Mouse (Mus musculus): ENCODE data around the gene Ostm1. TPM values are rescaled to one million over a fixed set of nuclear protein-coding genes. Genes with fewer than 3 reads are reported as not detected.

The Ostm1 gene
- polyA plus RNA-seq, 1 experiment from 2014 or later, result 11.9 TPM

GRCm38 (mm10) chr10:42580951-42581277, 2.7 kb upstream of the Ostm1 start:
- no peaks in the 10 kb centered on the region for H3K9me3 ChIP-seq (ENCODE audit: control insufficient read depth, low read depth, low read length)
- H3K27ac ChIP-seq (ENCODE audit: low read length), result no peak overlapping the region
- peaks cover 84% of the 10 kb centered on the region for H3K27me3 ChIP-seq (ENCODE audit: control insufficient read depth, insufficient read depth, low read length)
- no peak overlapping the region for H3K4me2 ChIP-seq (replicated peaks; ENCODE audit: low read depth, low read length)
- H3K4me1 ChIP-seq (ENCODE audit: control insufficient read depth, insufficient read depth, low read length), result 0 out of 2 replicates have a peak, but pooled peaks cover 2% of the 10 kb centered on the region
- H3K4me3 ChIP-seq (ENCODE audit: low read depth, low read length), result no peak overlapping the region
- WGBS, result 6% methylated on average over 7 of the region's 7 CpGs
- no peak for ATAC-seq (ENCODE audit: insufficient number of reproducible peaks, insufficient read depth, low FRiP score, low read depth)
- H3K36me3 ChIP-seq (ENCODE audit: control insufficient read depth, insufficient read depth, low read length), result no peaks in the 10 kb centered on the region
- H3K9ac ChIP-seq (replicated peaks; ENCODE audit: low read depth, low read length), result no peak overlapping the region

- no peak overlapping the region for H3K4me2 ChIP-seq (replicated peaks; ENCODE audit: low read depth, low read length)
- no peak for ATAC-seq (ENCODE audit: insufficient number of reproducible peaks, insufficient read depth, low FRiP score, low read depth)
- no peak overlapping the region for H3K9ac ChIP-seq (replicated peaks; ENCODE audit: low read depth, low read length)
These were observed 1.7 kb upstream of the Ostm1 start for GRCm38 (mm10) chr10:42581694-42582565.

GRCm38 (mm10) chr10:42582566-42583110, 984 bp upstream of the Ostm1 start:
- H3K36me3 ChIP-seq (ENCODE audit: control insufficient read depth, insufficient read depth, low read length), result no peaks in the 10 kb centered on the region
- H3K4me1 ChIP-seq (ENCODE audit: control insufficient read depth, insufficient read depth, low read length), result 0 out of 2 replicates have a peak, but pooled peaks cover 2% of the 10 kb centered on the region
- H3K4me3 ChIP-seq (ENCODE audit: low read depth, low read length), result 0 out of 2 replicates have a peak overlapping the region, but pooled peaks have one; percentile 9
- H3K9me3 ChIP-seq (ENCODE audit: control insufficient read depth, low read depth, low read length), result no peaks in the 10 kb centered on the region
- H3K27ac ChIP-seq (ENCODE audit: low read length), result no peak overlapping the region
- ATAC-seq (ENCODE audit: insufficient number of reproducible peaks, insufficient read depth, low FRiP score, low read depth), result no peak
- WGBS, result under 1% methylated on average over 44 of the region's 44 CpGs
- H3K27me3 ChIP-seq (ENCODE audit: control insufficient read depth, insufficient read depth, low read length), result peaks cover 83% of the 10 kb centered on the region
- no peak overlapping the region for H3K4me2 ChIP-seq (replicated peaks; ENCODE audit: low read depth, low read length)
- H3K9ac ChIP-seq (replicated peaks; ENCODE audit: low read depth, low read length), result no peak overlapping the region

More at GRCm38 (mm10) chr10:42581694-42582565, 1.7 kb upstream of the Ostm1 start:
- WGBS, result 2% methylated on average over 44 of the region's 45 CpGs
- H3K9me3 ChIP-seq (ENCODE audit: control insufficient read depth, low read depth, low read length), result no peaks in the 10 kb centered on the region
- H3K27me3 ChIP-seq (ENCODE audit: control insufficient read depth, insufficient read depth, low read length), result peaks cover 83% of the 10 kb centered on the region
- no peak overlapping the region for H3K27ac ChIP-seq (ENCODE audit: low read length)
- H3K4me1 ChIP-seq (ENCODE audit: control insufficient read depth, insufficient read depth, low read length), result 0 out of 2 replicates have a peak, but pooled peaks cover 2% of the 10 kb centered on the region
- H3K4me3 ChIP-seq (ENCODE audit: low read depth, low read length), result no peak overlapping the region
- H3K36me3 ChIP-seq (ENCODE audit: control insufficient read depth, insufficient read depth, low read length), result no peaks in the 10 kb centered on the region

- H3K9me3 ChIP-seq (ENCODE audit: control insufficient read depth, low read depth, low read length), result no peaks in the 10 kb centered on the region
These were observed 347 bp downstream of the Ostm1 start for GRCm38 (mm10) chr10:42583902-42584435.

GRCm38 (mm10) chr10:42584436-42584983, 888 bp downstream of the Ostm1 start:
- under 1% methylated on average over 37 of the region's 37 CpGs for WGBS
- no peak overlapping the region for H3K4me2 ChIP-seq (replicated peaks; ENCODE audit: low read depth, low read length)
- no peak for ATAC-seq (ENCODE audit: insufficient number of reproducible peaks, insufficient read depth, low FRiP score, low read depth)
- peak overlapping the region; percentile 2; the same call in 1 of the 2 replicates for H3K4me3 ChIP-seq (ENCODE audit: low read depth, low read length)
- no peaks in the 10 kb centered on the region for H3K36me3 ChIP-seq (ENCODE audit: control insufficient read depth, insufficient read depth, low read length)
- no peak overlapping the region for H3K27ac ChIP-seq (ENCODE audit: low read length)
- no peaks in the 10 kb centered on the region for H3K9me3 ChIP-seq (ENCODE audit: control insufficient read depth, low read depth, low read length)
- no peak overlapping the region for H3K9ac ChIP-seq (replicated peaks; ENCODE audit: low read depth, low read length)
- H3K4me1 ChIP-seq (ENCODE audit: control insufficient read depth, insufficient read depth, low read length), result 0 out of 2 replicates have a peak, but pooled peaks cover 2% of the 10 kb centered on the region
- H3K27me3 ChIP-seq (ENCODE audit: control insufficient read depth, insufficient read depth, low read length), result peaks cover 82% of the 10 kb centered on the region

More at GRCm38 (mm10) chr10:42583902-42584435, 347 bp downstream of the Ostm1 start:
- Histone ChIP-seq H3K4me2 (replicated peaks; ENCODE audit: low read depth, low read length) (no peak overlapping the region), H3K4me3 (ENCODE audit: low read depth, low read length) (peak overlapping the region; percentile 2; the same call in 1 of the 2 replicates), H3K27me3 (ENCODE audit: control insufficient read depth, insufficient read depth, low read length) (peaks cover 82% of the 10 kb centered on the region), H3K36me3 (ENCODE audit: control insufficient read depth, insufficient read depth, low read length) (no peaks in the 10 kb centered on the region), H3K27ac (ENCODE audit: low read length) (no peak overlapping the region), H3K9ac (replicated peaks; ENCODE audit: low read depth, low read length) (no peak overlapping the region), H3K4me1 (ENCODE audit: control insufficient read depth, insufficient read depth, low read length) (0 out of 2 replicates have a peak, but pooled peaks cover 2% of the 10 kb centered on the region)
- no peak for ATAC-seq (ENCODE audit: insufficient number of reproducible peaks, insufficient read depth, low FRiP score, low read depth)
- under 1% methylated on average over 32 of the region's 32 CpGs for WGBS

GRCm38 (mm10) chr10:42585156-42585555, 1.5 kb downstream of the Ostm1 start:
- Histone ChIP-seq H3K4me1 (ENCODE audit: control insufficient read depth, insufficient read depth, low read length) (0 out of 2 replicates have a peak, but pooled peaks cover 2% of the 10 kb centered on the region), H3K27me3 (ENCODE audit: control insufficient read depth, insufficient read depth, low read length) (peaks cover 82% of the 10 kb centered on the region), H3K9me3 (ENCODE audit: control insufficient read depth, low read depth, low read length) (no peaks in the 10 kb centered on the region), H3K4me2 (replicated peaks; ENCODE audit: low read depth, low read length) (no peak overlapping the region), H3K36me3 (ENCODE audit: control insufficient read depth, insufficient read depth, low read length) (no peaks in the 10 kb centered on the region), H3K9ac (replicated peaks; ENCODE audit: low read depth, low read length) (no peak overlapping the region), H3K4me3 (ENCODE audit: low read depth, low read length) (no peak overlapping the region), H3K27ac (ENCODE audit: low read length) (no peak overlapping the region)
- ATAC-seq (ENCODE audit: insufficient number of reproducible peaks, insufficient read depth, low FRiP score, low read depth), result no peak
- WGBS, result under 1% methylated on average over 8 of the region's 8 CpGs

- no peak for ATAC-seq (ENCODE audit: insufficient number of reproducible peaks, insufficient read depth, low FRiP score, low read depth)
- 6% methylated on average over 22 of the region's 22 CpGs for WGBS
- Histone ChIP-seq H3K9me3 (ENCODE audit: control insufficient read depth, low read depth, low read length) (no peaks in the 10 kb centered on the region), H3K9ac (replicated peaks; ENCODE audit: low read depth, low read length) (no peak overlapping the region), H3K4me3 (ENCODE audit: low read depth, low read length) (no peak overlapping the region), H3K36me3 (ENCODE audit: control insufficient read depth, insufficient read depth, low read length) (no peaks in the 10 kb centered on the region), H3K27ac (ENCODE audit: low read length) (no peak overlapping the region), H3K27me3 (ENCODE audit: control insufficient read depth, insufficient read depth, low read length) (peaks cover 82% of the 10 kb centered on the region), H3K4me2 (replicated peaks; ENCODE audit: low read depth, low read length) (no peak overlapping the region), H3K4me1 (ENCODE audit: control insufficient read depth, insufficient read depth, low read length) (0 out of 2 replicates have a peak, but pooled peaks cover 2% of the 10 kb centered on the region)
These were observed 2.1 kb downstream of the Ostm1 start for GRCm38 (mm10) chr10:42585596-42586305.
